Mouse (Mus musculus) hematopoietic stem cell, adult 5-6 weeks (primary cell): Measurements from ENCODE around the gene Gm49630. TPM values are rescaled to one million over a fixed set of nuclear protein-coding genes. Genes with fewer than 3 reads are reported as not detected.
A peak's percentile ranks its signal among the peaks of the same experiment; 100 is the strongest.
"Not testable (repeated sequence)": the region's sequence is repeated elsewhere in the genome, so short reads cannot be mapped to it uniquely, and the experiment has no call there.

ENCODE experiments used
- ATAC-seq, 2 experiments: fragments of 125-278 bp in 1 of 2; replicated peaks in 1 of 2; 2 replicates each; pipeline ENCODE4 v1.8.0; 2016 to 2017; ENCODE audit warnings: inconsistent platforms in 2 of 2, mild to moderate bottlenecking in 2 of 2, moderate number of reproducible peaks in 2 of 2, low read depth in 1 of 2, moderate TSS enrichment in 1 of 2; ENCODE audit not compliant: low FRiP score in 2 of 2, poor library complexity in 2 of 2, severe bottlenecking in 2 of 2, insufficient read depth in 1 of 2, low TSS enrichment in 1 of 2
- total RNA-seq: library from RNA; stranded (forward); fragments of 172-1452, 232-1000 nt; gene quantifications from 2 replicates; pipeline ENCODE4 v1.2.3, GENCODE M21; 2017

The Gm49630 gene
- total RNA-seq = not detected in 2 replicates

GRCm38 (mm10) chr17:7371879-7372278 is at the start of gene Gm49630:
Gm49630 (minus strand) TSS chr17:7371979.
- ATAC-seq = not testable (repeated sequence)

GRCm38 (mm10) chr17:7420191-7420973 is 48.6 kb upstream of the Gm49630 start:
- peak; percentile 85 to 86 for ATAC-seq

DNA sequence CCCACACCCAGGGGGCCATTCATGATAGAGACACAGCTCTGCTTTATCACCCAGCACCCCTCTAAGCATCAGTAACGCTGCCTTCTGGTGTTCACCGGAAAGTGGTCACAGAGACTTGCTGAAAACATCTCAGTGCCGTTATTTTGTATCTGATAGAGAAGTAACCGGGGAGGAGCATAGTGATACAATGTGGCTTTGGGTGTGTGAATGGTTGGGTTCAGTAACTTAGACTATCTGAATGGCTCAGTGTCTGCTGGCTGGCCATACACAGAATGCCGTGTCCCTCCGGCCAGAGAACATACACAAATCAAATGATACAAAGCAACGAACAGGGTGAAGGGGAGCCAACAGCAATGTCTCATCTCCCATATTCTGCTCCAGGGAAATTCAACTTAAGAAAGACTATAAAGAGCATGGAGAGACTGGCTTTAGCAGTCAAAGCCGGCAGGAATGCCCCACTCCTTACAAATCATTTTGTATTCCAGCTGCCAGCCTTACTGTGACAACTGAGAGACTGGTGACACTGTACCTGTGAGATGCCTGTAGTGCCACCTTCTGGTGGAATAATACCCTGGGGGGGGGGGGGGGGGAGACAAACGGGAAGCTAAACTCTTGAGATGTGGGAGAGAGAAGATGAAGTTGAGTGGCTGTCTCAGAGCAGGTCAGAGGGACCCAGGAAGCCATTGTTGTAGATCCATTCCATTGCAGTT is 43.0 kb upstream of the Gm49630 start:
- peak; percentile 62 to 73 for ATAC-seq

DNA sequence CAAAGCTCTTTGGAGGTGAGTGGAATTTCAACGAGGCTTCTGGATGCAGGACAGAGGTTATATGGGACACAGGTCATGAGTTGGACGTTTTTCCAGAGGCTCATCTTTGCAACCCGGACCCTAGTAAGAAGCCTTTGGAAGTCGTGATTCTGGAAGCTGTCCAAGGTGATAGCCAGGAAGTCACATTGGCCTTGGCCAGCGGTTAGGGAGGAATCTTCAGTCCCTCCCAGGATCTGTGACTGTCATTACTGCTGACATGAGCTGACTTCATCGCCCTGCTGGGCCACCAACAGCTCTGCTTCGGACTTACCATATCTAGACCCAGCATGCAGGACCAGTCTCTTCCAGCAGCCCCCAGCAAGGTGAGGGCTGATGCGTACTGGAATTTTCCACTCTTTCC is 41.6 kb upstream of the Gm49630 start:
- ATAC-seq = not testable (repeated sequence)

DNA sequence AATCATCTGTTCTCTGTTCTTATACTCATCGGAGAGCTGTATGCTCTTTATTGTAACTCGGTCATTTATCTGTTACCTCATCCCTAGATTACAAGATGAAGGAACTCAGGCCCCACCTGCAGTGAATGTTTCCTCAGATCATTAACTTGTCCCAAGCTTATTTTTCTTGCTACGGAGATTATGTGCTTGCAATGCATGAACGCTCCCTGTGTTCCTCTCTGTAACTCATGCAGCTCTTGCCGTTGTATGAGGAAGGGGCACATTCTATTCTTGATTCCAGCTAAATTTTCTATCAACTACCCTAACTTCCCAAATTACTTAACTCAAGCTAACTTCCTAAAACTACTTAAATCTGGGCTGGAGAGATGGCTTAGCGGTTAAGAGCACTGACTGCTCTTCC is 28.0 kb upstream of the Gm49630 start:
- ATAC-seq = not testable (repeated sequence)

DNA sequence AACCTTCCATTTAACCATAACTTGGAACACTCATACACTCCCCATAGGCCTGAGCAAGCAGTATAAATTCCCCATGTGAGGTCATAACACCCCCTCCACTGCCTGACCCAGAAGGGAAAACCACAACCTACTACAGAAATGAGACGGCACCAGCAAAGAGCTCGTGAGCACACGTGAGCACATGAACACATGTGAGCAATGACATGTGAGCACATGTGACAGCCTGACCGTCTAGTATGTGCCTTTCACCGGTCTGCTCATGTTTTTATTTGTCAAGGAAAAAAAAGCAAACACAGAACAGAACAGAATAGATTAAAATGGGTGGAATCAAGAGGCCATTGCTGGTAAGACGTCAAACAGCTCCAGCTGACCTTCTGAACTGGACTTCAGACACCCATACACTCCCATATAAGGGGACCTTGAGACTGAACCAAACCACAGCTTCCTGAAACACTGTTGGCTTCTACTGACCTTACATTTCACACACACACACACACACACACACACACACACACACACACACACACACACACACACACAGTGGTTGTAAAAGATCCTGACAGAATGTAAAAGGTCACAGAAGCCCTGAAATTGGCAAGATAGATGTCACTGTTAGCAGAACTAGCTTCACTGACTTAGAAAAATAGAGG is 26.5 kb upstream of the Gm49630 start:
- peak; percentile 72 to 89 for ATAC-seq

- not testable (repeated sequence) for ATAC-seq
Measured at GRCm38 (mm10) chr17:7397079-7397478, 25.3 kb upstream of the Gm49630 start.

GRCm38 (mm10) chr17:7396288-7396687 is 24.5 kb upstream of the Gm49630 start:
- 0 out of 4 replicates have a peak, but pooled peaks have one; percentile 12 to 19 for ATAC-seq

DNA sequence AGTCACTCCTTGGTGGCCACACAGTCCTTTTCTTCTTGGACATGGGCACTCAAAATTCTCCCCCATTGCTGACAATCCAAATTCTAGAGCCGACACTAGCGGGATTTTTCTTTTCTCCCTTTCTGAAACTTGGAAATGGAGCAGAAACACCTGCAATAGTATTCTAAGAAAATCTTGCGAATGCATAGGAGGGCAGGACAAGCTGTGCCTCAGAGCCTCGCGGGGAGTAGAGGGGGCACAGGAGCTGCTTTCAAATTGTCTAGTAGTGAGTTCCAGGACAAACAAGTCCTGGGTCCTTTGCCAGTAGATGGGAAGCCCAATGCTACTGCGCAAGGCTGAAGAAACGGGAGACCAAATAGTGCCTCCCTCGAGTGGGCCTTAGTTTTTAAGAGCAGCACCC is 23.9 kb upstream of the Gm49630 start:
- ATAC-seq = not testable (repeated sequence)

- not testable (repeated sequence) for ATAC-seq
Measured at GRCm38 (mm10) chr17:7395116-7395515, 23.3 kb upstream of the Gm49630 start.

DNA sequence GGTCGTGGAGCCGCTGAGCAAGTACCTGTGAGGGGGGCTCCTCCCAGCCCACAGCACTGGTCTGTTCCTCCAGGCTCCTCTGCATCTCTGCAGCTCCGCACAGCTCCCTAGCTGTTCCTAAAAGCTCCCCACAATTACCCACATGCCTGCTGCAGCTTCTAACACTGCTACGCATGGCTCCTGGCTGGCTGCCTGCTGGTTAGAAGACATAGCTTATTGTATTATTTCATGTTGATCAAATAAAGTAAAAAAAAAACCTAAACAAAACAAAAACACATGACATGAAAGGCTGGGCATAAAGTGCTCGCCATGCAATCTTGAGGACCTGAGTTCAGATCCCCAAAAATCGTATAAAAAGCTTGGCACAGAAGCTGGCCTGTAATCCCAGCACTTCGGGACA is 18.1 kb upstream of the Gm49630 start:
- not testable (repeated sequence) for ATAC-seq

GRCm38 (mm10) chr17:7388958-7389356 is 17.2 kb upstream of the Gm49630 start:
- ATAC-seq = not testable (repeated sequence)

- not testable (repeated sequence) for ATAC-seq
Measured at GRCm38 (mm10) chr17:7388341-7388957, 16.7 kb upstream of the Gm49630 start.

DNA sequence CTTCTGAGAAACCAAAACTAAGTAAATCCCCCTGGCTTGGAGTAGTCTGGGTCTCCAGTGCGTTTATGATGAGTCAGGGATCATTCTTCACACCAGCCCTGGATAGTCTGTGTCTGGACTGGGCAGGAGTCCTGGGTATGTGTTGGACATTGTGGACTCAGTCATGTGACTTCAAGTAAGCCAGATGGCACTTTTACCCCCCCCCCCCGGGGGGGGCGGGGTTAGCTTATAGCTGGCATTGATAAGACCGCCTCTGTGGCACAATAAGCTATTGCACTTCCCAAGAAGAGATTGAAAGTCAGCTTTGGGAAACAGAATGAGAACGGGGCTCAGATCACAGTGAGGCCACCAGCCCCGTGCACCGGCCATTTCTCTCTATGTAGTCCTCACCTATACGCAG is 14.2 kb upstream of the Gm49630 start:
- not testable (repeated sequence) for ATAC-seq

- not testable (repeated sequence) for ATAC-seq
Measured at GRCm38 (mm10) chr17:7385364-7385763, 13.6 kb upstream of the Gm49630 start, which contains the start of gene Unc93a2. Unc93a2 (minus strand) TSS chr17:7385464.

GRCm38 (mm10) chr17:7383167-7384143 is 11.7 kb upstream of the Gm49630 start:
- ATAC-seq = not testable (repeated sequence)
